Mouse (Mus musculus) effector memory CD4-positive, alpha-beta T cell, adult 5 months (primary cell): ENCODE measurements around the gene Psmb7. TPM values are rescaled to one million over a fixed set of nuclear protein-coding genes. Genes with fewer than 3 reads are reported as not detected.

Source experiments
- polyA plus RNA-seq: library from polyadenylated mRNA; unstranded; fragments of 100-300 nt; shearing (Covaris generic); gene quantifications from one replicate; pipeline ENCODE4 v1.2.1, GENCODE M21; 2017

The Psmb7 gene
- 78.2 TPM for polyA plus RNA-seq

GRCm38 (mm10) chr2:38643625-38644427 lies at the start of gene Psmb7:
Psmb7 (minus strand) TSS chr2:38644087.

Other genes starting within 250 kb of the Psmb7 start
- 1.0 TPM for gene Nek6, start 132.4 kb downstream of the Psmb7 start, polyA plus RNA-seq
- not detected for gene Nr5a1, start 70.5 kb upstream of the Psmb7 start, polyA plus RNA-seq